Mouse (Mus musculus) frontal cortex, postnatal 36 days (tissue): ENCODE measurements at regions not wholly inside any gene's neighbourhood (a gene's known extent, or its start where the extent isn't known, plus 50 kb on each side); places are given as distances from the start of the nearest gene placed in this dataset.
A peak's percentile ranks its signal among the peaks of the same experiment; 100 is the strongest.

Experiments used
- DNase-seq, 2 experiments: peaks; one replicate each; pipeline ENCODE4 v3.0.0; 2022; ENCODE audit warnings: low spot score in 2 of 2

GRCm38 (mm10) chr14:67181586-67181985, 1172.6 kb upstream of the Gulo start:
- no peak for DNase-seq

GRCm38 (mm10) chr14:67179549-67179948, 1170.5 kb upstream of the Gulo start:
- DNase-seq, result no peak

GRCm38 (mm10) chr14:67178329-67179039, 1169.5 kb upstream of the Gulo start:
- DNase-seq, result no peak

- DNase-seq, result no peak
Measured at GRCm38 (mm10) chr14:67176672-67177071, 1167.7 kb upstream of the Gulo start.

- no peak for DNase-seq
Measured at GRCm38 (mm10) chr14:67176100-67176499, 1167.1 kb upstream of the Gulo start.

GRCm38 (mm10) chr14:67174929-67175328, 1165.9 kb upstream of the Gulo start:
- peak in 1 of 2 experiments; percentile 49 for DNase-seq

GRCm38 (mm10) chr14:67170801-67171200, 1161.8 kb upstream of the Gulo start:
- no peak for DNase-seq

- no peak for DNase-seq
Measured at GRCm38 (mm10) chr14:67170248-67170647, 1161.2 kb upstream of the Gulo start.

- DNase-seq, result no peak
Measured at GRCm38 (mm10) chr14:67169201-67169600, 1160.2 kb upstream of the Gulo start.

- no peak for DNase-seq
Measured at GRCm38 (mm10) chr14:67159996-67160395, 1151.0 kb upstream of the Gulo start.

GRCm38 (mm10) chr14:67158867-67159266, 1149.9 kb upstream of the Gulo start:
- DNase-seq, result no peak

GRCm38 (mm10) chr14:67156366-67156765, 1147.4 kb upstream of the Gulo start:
- no peak for DNase-seq

GRCm38 (mm10) chr14:67153621-67154020, 1144.6 kb upstream of the Gulo start:
- DNase-seq, result no peak

- no peak for DNase-seq
Measured at GRCm38 (mm10) chr14:67149961-67150471, 1141.0 kb upstream of the Gulo start.

- no peak for DNase-seq
Measured at GRCm38 (mm10) chr14:67149091-67149490, 1140.1 kb upstream of the Gulo start.

- DNase-seq, result no peak
Measured at GRCm38 (mm10) chr14:67146602-67147001, 1137.6 kb upstream of the Gulo start.

- no peak for DNase-seq
Measured at GRCm38 (mm10) chr14:67145046-67145445, 1136.0 kb upstream of the Gulo start.

- no peak for DNase-seq
Measured at GRCm38 (mm10) chr14:67144461-67144985, 1135.5 kb upstream of the Gulo start.

GRCm38 (mm10) chr14:67143826-67144225, 1134.8 kb upstream of the Gulo start:
- DNase-seq, result no peak

GRCm38 (mm10) chr14:67142556-67143250, 1133.7 kb upstream of the Gulo start:
- no peak for DNase-seq

- peak in 1 of 2 experiments; percentile 65 for DNase-seq
Measured at GRCm38 (mm10) chr14:67141581-67142441, 1132.8 kb upstream of the Gulo start.

GRCm38 (mm10) chr14:67141151-67141550, 1132.1 kb upstream of the Gulo start:
- peak in 1 of 2 experiments; percentile 64 for DNase-seq
